Mouse (Mus musculus): ENCODE data around the gene R3hdm2.
A peak's percentile ranks its signal among the peaks of the same experiment; 100 is the strongest.

R3hdm2 gene

DNA sequence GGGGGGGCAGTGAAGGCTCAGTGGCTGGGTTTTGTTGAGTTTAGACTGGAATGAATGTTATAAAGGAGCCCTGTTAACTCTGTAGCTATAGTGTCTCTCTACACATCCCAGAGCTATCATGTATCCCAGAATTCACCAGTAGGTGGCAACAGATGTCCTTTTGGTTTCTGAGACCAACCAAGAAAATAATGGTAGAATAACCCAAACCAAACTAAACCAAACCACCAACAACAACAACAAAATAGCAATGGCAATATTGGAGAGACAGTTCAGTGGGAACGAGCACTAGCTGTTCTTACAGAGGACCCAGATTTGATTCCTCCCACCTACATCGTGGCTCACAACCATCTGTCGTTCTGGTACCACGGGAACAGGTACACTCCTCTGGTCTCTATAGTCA is 99.0 kb downstream of the R3hdm2 start:
- Histone ChIP-seq H3K4me1 (replicated peaks; ENCODE audit: low read depth, low read length) (peaks cover 15% of the 10 kb centered on the region), H3K27me3 (ENCODE audit: insufficient read depth, low read length) (no peaks in the 10 kb centered on the region), H3K36me3 (ENCODE audit: insufficient read depth, low read length) (peaks cover 55% of the 10 kb centered on the region), H3K9me3 (ENCODE audit: low read length) (no peaks in the 10 kb centered on the region), H3K4me3 (replicated peaks; ENCODE audit: low read length) (no peak overlapping the region)
- peak; percentile 46; the same call in 1 of the 2 replicates for TF ChIP-seq CTCF (conservative IDR thresholded peaks at IDR 0.05; ENCODE audit: low read length)
- TF ChIP-seq NANOG (IDR thresholded peaks at IDR 0.05; ENCODE audit: borderline replicate concordance, low read length) = no peak

GRCm38 (mm10) chr10:127480833-127481813 is 101.0 kb downstream of the R3hdm2 start:
- Histone ChIP-seq H3K4me3 (replicated peaks; ENCODE audit: low read length) (peak overlapping the region; percentile 21; the same call in 1 of the 2 replicates), H3K27me3 (ENCODE audit: insufficient read depth, low read length) (no peaks in the 10 kb centered on the region), H3K9me3 (ENCODE audit: low read length) (no peaks in the 10 kb centered on the region), H3K36me3 (ENCODE audit: insufficient read depth, low read length) (peaks cover 61% of the 10 kb centered on the region), H3K4me1 (replicated peaks; ENCODE audit: low read depth, low read length) (peaks cover 14% of the 10 kb centered on the region)
- TF ChIP-seq POU5F1 (IDR thresholded peaks at IDR 0.05; ENCODE audit: borderline replicate concordance, low read length) (no peak), NANOG (IDR thresholded peaks at IDR 0.05; ENCODE audit: borderline replicate concordance, low read length) (no peak), CTCF (conservative IDR thresholded peaks at IDR 0.05; ENCODE audit: low read length) (no peak; the same call in 1 of the 2 replicates)

GRCm38 (mm10) chr10:127485235-127485634 is 105.1 kb downstream of the R3hdm2 start:
- H3K9me3 ChIP-seq (ENCODE audit: low read length) = no peaks in the 10 kb centered on the region
- H3K36me3 ChIP-seq (ENCODE audit: insufficient read depth, low read length) = peaks cover 72% of the 10 kb centered on the region
- H3K27me3 ChIP-seq (ENCODE audit: insufficient read depth, low read length) = no peaks in the 10 kb centered on the region
- TF ChIP-seq NANOG (IDR thresholded peaks at IDR 0.05; ENCODE audit: borderline replicate concordance, low read length) (no peak), POU5F1 (IDR thresholded peaks at IDR 0.05; ENCODE audit: borderline replicate concordance, low read length) (no peak), CTCF (conservative IDR thresholded peaks at IDR 0.05; ENCODE audit: low read length) (no peak)
- peaks cover 9% of the 10 kb centered on the region; the same call in 1 of the 2 replicates for H3K4me1 ChIP-seq (replicated peaks; ENCODE audit: low read depth, low read length)
- no peak overlapping the region for H3K4me3 ChIP-seq (replicated peaks; ENCODE audit: low read length)

DNA sequence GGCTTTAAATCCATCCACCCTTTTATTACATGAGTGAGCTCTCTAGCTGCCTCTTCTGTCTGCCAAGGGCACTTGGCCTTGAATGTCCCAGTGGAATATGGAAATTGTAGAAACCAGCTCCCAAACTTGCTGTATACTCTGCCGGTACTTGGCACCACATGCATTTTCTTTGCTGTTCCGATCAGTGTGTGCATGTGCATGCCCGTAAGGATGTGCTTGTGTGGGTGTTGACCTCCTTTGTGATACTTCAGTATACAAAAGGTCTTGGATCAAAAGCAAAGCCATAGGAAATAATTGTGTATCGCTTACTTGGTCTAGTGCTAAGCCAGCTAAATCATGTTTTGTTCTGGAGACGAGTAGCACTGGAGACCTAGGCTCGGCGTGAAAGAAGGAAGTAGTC is 108.7 kb downstream of the R3hdm2 start:
- H3K4me3 ChIP-seq (replicated peaks; ENCODE audit: low read length) = no peak overlapping the region
- peaks cover 85% of the 10 kb centered on the region for H3K36me3 ChIP-seq (ENCODE audit: insufficient read depth, low read length)
- no peaks in the 10 kb centered on the region for H3K9me3 ChIP-seq (ENCODE audit: low read length)
- peaks cover 13% of the 10 kb centered on the region for H3K4me1 ChIP-seq (replicated peaks; ENCODE audit: low read depth, low read length)
- TF ChIP-seq NANOG (IDR thresholded peaks at IDR 0.05; ENCODE audit: borderline replicate concordance, low read length) = no peak
- TF ChIP-seq POU5F1 (IDR thresholded peaks at IDR 0.05; ENCODE audit: borderline replicate concordance, low read length) = no peak
- no peak for TF ChIP-seq CTCF (conservative IDR thresholded peaks at IDR 0.05; ENCODE audit: low read length)
- H3K27me3 ChIP-seq (ENCODE audit: insufficient read depth, low read length) = no peaks in the 10 kb centered on the region

GRCm38 (mm10) chr10:127490160-127491127 is 110.3 kb downstream of the R3hdm2 start:
- no peaks in the 10 kb centered on the region for H3K27me3 ChIP-seq (ENCODE audit: insufficient read depth, low read length)
- peaks cover 85% of the 10 kb centered on the region for H3K36me3 ChIP-seq (ENCODE audit: insufficient read depth, low read length)
- TF ChIP-seq NANOG (IDR thresholded peaks at IDR 0.05; ENCODE audit: borderline replicate concordance, low read length) (no peak), CTCF (conservative IDR thresholded peaks at IDR 0.05; ENCODE audit: low read length) (no peak), POU5F1 (IDR thresholded peaks at IDR 0.05; ENCODE audit: borderline replicate concordance, low read length) (no peak)
- H3K4me1 ChIP-seq (replicated peaks; ENCODE audit: low read depth, low read length) = peaks cover 13% of the 10 kb centered on the region
- H3K9me3 ChIP-seq (ENCODE audit: low read length) = no peaks in the 10 kb centered on the region
- no peak overlapping the region for H3K4me3 ChIP-seq (replicated peaks; ENCODE audit: low read length)

- Histone ChIP-seq H3K9me3 (ENCODE audit: low read length) (no peaks in the 10 kb centered on the region), H3K4me3 (replicated peaks; ENCODE audit: low read length) (no peak overlapping the region), H3K27me3 (ENCODE audit: insufficient read depth, low read length) (no peaks in the 10 kb centered on the region), H3K36me3 (ENCODE audit: insufficient read depth, low read length) (peaks cover 87% of the 10 kb centered on the region), H3K4me1 (replicated peaks; ENCODE audit: low read depth, low read length) (peaks cover 13% of the 10 kb centered on the region)
- TF ChIP-seq NANOG (IDR thresholded peaks at IDR 0.05; ENCODE audit: borderline replicate concordance, low read length) (no peak), POU5F1 (IDR thresholded peaks at IDR 0.05; ENCODE audit: borderline replicate concordance, low read length) (no peak), CTCF (conservative IDR thresholded peaks at IDR 0.05; ENCODE audit: low read length) (no peak)
Observed at GRCm38 (mm10) chr10:127491128-127491512, 111.0 kb downstream of the R3hdm2 start.

DNA sequence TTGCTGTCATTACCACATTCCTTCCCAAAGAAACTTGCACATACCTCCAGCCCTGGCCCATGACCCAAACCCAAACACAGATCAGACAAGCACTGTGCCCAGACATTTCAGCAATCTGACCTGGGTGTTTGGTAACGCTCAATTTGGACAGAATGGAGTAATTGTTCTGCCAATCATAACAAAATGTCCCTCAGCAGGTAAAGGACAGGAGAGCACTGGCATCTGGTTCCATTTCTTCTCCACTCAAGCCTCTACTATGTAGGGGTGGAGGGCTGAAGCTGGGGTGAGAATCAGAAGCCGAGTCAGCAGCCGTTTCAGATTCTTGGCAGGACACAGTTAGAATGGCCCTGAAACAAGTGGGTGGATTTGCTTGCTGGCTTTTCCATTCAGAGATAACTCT is 112.0 kb downstream of the R3hdm2 start:
- H3K27me3 ChIP-seq (ENCODE audit: insufficient read depth, low read length) = no peaks in the 10 kb centered on the region
- peaks cover 93% of the 10 kb centered on the region for H3K36me3 ChIP-seq (ENCODE audit: insufficient read depth, low read length)
- TF ChIP-seq NANOG (IDR thresholded peaks at IDR 0.05; ENCODE audit: borderline replicate concordance, low read length) (no peak), CTCF (conservative IDR thresholded peaks at IDR 0.05; ENCODE audit: low read length) (no peak), POU5F1 (IDR thresholded peaks at IDR 0.05; ENCODE audit: borderline replicate concordance, low read length) (no peak)
- no peak overlapping the region for H3K4me3 ChIP-seq (replicated peaks; ENCODE audit: low read length)
- H3K9me3 ChIP-seq (ENCODE audit: low read length) = no peaks in the 10 kb centered on the region
- peaks cover 14% of the 10 kb centered on the region for H3K4me1 ChIP-seq (replicated peaks; ENCODE audit: low read depth, low read length)

DNA sequence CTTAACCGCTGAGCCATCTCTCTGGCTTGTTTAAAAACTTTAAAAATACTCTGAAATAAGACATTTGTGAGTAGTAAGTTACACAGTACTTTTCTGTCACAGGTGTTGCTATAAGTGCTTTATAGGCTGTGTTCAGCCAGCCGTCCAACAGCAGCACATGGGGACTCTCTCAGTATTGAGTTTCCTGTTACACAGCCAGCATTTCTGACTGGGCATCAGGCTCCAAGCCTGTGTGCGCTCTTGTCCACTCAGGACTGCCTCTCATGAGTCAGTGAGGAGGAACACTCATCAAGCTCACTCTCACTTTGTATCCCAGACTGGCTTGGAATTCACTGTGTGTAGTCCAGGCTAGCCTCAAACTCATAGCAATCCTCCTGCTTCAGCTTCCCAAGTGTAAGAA is 116.0 kb downstream of the R3hdm2 start:
- no peak for TF ChIP-seq NANOG (IDR thresholded peaks at IDR 0.05; ENCODE audit: borderline replicate concordance, low read length)
- TF ChIP-seq POU5F1 (IDR thresholded peaks at IDR 0.05; ENCODE audit: borderline replicate concordance, low read length) = no peak
- TF ChIP-seq CTCF (conservative IDR thresholded peaks at IDR 0.05; ENCODE audit: low read length) = no peak
- Histone ChIP-seq H3K27me3 (ENCODE audit: insufficient read depth, low read length) (no peaks in the 10 kb centered on the region), H3K4me1 (replicated peaks; ENCODE audit: low read depth, low read length) (peaks cover 23% of the 10 kb centered on the region), H3K9me3 (ENCODE audit: low read length) (no peaks in the 10 kb centered on the region), H3K4me3 (replicated peaks; ENCODE audit: low read length) (no peak overlapping the region), H3K36me3 (ENCODE audit: insufficient read depth, low read length) (peaks cover 78% of the 10 kb centered on the region)
